Mouse (Mus musculus): ENCODE measurements at regions not wholly inside any gene's neighbourhood (a gene's known extent, or its start where the extent isn't known, plus 50 kb on each side); places are given as distances from the start of the nearest gene placed in this dataset.

DNA sequence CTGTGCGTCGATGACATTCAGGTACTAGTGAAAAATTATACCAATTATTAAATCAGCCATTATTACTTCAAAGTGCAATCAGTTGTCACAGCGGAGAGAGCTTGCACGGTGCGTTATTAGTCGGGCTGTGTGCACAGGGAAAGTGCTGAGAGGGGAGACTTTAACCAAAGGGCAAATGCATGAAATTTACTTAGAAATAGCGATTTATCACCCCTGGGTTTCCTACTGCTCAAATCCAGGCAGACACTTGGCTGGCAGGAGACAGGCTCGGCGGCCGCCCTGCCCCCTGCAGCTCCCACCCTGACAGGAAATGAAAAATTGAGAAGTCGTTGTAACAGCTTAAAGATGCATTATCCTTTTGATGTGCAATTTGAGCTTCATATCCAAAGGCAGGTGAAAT, 145.5 kb upstream of the Mvb12b start:
- Histone ChIP-seq H3K4me1 (peaks cover 15% of the 10 kb centered on the region; the same call in 1 of the 2 replicates), H3K9ac (no peak overlapping the region), H3K4me3 (no peak overlapping the region), H3K36me3 (no peaks in the 10 kb centered on the region), H3K27me3 (peaks cover 9% of the 10 kb centered on the region), H3K4me2 (no peak overlapping the region), H3K27ac (no peak overlapping the region), H3K9me3 (no peaks in the 10 kb centered on the region)
- 33% methylated on average over 11 of the region's 11 CpGs for WGBS
- ATAC-seq (ENCODE audit: insufficient number of reproducible peaks, low FRiP score, low TSS enrichment, low read depth), result no peak

DNA sequence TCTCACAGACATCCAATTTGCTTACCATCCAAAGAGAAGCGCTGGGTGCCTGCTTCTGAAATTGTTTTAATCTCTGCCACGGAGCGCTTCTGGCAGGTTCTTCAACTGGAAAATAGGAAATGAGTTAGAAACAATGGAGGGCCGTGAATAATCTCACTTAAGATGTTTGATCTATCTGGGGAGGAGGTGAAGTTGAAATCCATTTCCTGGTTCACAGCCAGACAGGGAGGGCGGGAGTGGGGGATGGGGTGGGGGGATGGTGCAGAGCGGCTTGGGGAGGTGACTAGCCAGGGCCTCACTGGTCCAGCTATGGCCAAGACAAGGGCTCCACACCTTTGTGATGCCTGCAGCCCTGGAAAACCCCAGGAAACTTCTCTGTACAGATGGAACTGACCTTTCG, 143.7 kb upstream of the Mvb12b start:
- peaks cover 9% of the 10 kb centered on the region for H3K27me3 ChIP-seq
- no peak overlapping the region for H3K9ac ChIP-seq
- no peak overlapping the region for H3K4me2 ChIP-seq
- no peak overlapping the region for H3K4me3 ChIP-seq
- 35% methylated on average over 7 of the region's 7 CpGs for WGBS
- peaks cover 31% of the 10 kb centered on the region for H3K4me1 ChIP-seq
- no peak for ATAC-seq (ENCODE audit: insufficient number of reproducible peaks, low FRiP score, low TSS enrichment, low read depth)
- H3K27ac ChIP-seq, result no peak overlapping the region
- no peaks in the 10 kb centered on the region for H3K36me3 ChIP-seq
- no peaks in the 10 kb centered on the region for H3K9me3 ChIP-seq

DNA sequence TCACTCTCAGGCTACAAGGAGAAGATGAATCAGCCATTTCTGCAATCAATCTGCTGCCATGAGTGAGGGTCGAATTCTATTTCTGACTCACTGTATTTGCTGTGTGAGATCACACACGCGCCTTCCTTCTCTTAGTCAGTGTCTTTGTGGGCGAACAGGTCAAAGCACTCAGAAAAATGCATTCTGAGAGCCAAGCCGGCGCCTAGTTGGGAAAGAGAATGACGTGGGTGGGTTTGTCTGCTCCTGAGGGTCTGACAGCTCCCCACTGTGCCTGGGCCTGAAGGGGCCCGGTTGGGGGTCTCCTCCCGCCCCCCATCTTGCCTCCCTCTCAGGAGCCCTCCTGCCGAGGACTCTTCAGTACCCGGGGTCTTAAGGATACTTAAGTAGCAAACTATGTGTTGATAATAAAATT, 143.3 kb upstream of the Mvb12b start:
- Histone ChIP-seq H3K4me3 (no peak overlapping the region), H3K9ac (no peak overlapping the region), H3K27me3 (peaks cover 9% of the 10 kb centered on the region), H3K27ac (no peak overlapping the region), H3K9me3 (no peaks in the 10 kb centered on the region), H3K4me2 (no peak overlapping the region), H3K4me1 (peaks cover 31% of the 10 kb centered on the region), H3K36me3 (no peaks in the 10 kb centered on the region)
- WGBS, result 22% methylated on average over 11 of the region's 11 CpGs
- no peak for ATAC-seq (ENCODE audit: insufficient number of reproducible peaks, low FRiP score, low TSS enrichment, low read depth)

DNA sequence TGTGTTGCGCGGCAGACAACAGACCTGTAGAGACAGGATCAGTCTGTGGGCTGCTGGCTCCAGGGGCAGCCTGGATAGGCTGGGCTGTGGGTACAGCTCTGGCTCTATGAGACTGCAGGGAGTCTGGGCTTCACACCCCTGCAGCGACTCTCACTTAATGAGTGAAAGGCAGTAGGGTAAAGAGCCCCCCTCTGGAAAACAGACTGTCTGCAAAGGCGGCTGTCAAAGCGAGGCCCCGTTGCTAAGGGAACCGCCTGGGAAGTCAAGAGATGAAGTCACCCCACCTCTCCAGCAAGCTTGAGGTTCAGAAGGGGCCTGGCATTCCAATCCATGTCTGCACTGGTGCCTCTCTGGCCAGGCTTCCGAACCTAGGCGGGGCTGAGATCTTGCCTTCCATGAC, 139.7 kb upstream of the Mvb12b start:
- Histone ChIP-seq H3K27me3 (peaks cover 7% of the 10 kb centered on the region; the same call in 1 of the 2 replicates), H3K9ac (no peak overlapping the region), H3K9me3 (no peaks in the 10 kb centered on the region; the same call in 1 of the 2 replicates), H3K4me3 (no peak overlapping the region), H3K27ac (no peak overlapping the region), H3K36me3 (no peaks in the 10 kb centered on the region), H3K4me2 (no peak overlapping the region), H3K4me1 (peaks cover 24% of the 10 kb centered on the region)
- 20% methylated on average over 9 of the region's 9 CpGs for WGBS
- ATAC-seq (ENCODE audit: insufficient number of reproducible peaks, low FRiP score, low TSS enrichment, low read depth), result peak; percentile 50

DNA sequence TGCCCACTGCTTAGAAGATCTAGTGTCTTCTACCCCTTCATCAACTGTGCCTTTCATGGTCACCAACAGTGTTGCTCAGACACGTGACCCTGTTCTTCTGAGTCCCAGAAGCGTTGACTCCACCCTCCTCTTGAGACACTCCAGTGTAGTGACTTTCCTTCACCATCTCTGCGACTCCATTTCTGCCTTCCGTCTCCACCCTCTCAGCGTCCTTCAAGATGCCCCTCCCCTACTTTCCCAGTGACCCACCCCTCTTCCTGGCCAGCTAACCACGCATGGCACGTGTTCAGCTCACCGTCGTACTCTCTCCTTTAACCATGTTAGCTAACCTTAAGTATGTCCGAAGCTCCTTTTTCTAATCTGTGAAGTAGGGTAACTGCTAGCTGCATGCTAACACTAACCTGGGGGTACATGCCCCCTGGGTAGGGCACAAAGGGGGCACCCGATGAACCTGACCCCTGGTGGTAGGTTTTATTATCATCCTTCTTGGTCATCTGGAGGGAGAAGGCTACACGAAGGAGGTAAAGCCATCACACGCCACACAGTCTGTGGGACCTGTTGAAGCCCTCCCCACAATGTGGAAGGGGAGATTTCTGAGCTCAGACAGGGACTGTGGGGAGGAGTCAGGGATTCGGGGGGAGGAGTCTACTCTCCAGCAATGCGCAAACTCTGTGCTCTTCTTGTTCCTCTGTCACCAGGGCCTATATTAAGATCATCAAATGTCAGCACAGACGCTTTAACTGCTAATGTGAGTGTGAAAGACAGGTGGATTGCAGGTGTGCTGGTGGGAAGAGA, 139.0 kb upstream of the Mvb12b start:
- Histone ChIP-seq H3K9ac (no peak overlapping the region), H3K27ac (no peak overlapping the region), H3K4me3 (no peak overlapping the region), H3K4me1 (peaks cover 24% of the 10 kb centered on the region), H3K9me3 (no peaks in the 10 kb centered on the region; the same call in 1 of the 2 replicates), H3K36me3 (no peaks in the 10 kb centered on the region), H3K27me3 (peaks cover 7% of the 10 kb centered on the region; the same call in 1 of the 2 replicates), H3K4me2 (no peak overlapping the region)
- 70% methylated on average over 16 of the region's 16 CpGs for WGBS
- ATAC-seq (ENCODE audit: insufficient number of reproducible peaks, low FRiP score, low TSS enrichment, low read depth), result no peak

DNA sequence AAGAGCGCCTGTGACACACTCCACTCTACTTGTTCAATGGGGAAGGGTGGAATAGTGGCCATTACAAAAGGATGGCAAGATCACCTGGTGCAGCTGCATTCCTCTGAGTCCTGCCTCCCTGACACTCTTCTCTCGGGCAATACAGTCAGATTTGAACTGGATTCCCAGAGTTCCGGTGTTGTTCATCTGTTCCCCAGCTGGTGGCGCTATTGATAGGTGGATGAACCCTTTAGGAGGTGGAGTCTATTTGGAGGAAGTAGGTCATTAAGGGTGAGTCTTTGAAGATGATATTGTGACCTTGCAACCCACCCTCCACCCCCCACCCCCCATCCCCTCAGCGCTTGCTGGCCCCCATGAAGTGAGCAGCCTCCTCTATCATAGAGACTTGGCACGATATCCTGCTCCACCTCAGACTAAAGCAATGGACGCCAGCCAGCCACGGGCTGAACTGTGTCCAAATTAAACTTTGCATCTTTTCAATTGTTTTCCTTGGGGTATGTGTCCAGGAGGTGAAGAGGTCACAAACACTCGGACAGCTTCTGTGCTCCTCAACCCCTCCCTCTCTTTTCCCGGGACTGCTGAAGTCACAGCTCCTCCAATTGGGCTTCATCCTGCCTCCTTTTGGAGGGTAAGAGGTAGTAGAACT, 138.1 kb upstream of the Mvb12b start:
- no peaks in the 10 kb centered on the region for H3K36me3 ChIP-seq
- H3K9ac ChIP-seq, result no peak overlapping the region
- H3K9me3 ChIP-seq, result no peaks in the 10 kb centered on the region; the same call in 1 of the 2 replicates
- no peak overlapping the region for H3K4me3 ChIP-seq
- H3K27me3 ChIP-seq, result peaks cover 7% of the 10 kb centered on the region; the same call in 1 of the 2 replicates
- H3K27ac ChIP-seq, result no peak overlapping the region
- H3K4me1 ChIP-seq, result peaks cover 20% of the 10 kb centered on the region
- ATAC-seq (ENCODE audit: insufficient number of reproducible peaks, low FRiP score, low TSS enrichment, low read depth), result no peak
- WGBS, result 57% methylated on average over 10 of the region's 10 CpGs
- no peak overlapping the region for H3K4me2 ChIP-seq

DNA sequence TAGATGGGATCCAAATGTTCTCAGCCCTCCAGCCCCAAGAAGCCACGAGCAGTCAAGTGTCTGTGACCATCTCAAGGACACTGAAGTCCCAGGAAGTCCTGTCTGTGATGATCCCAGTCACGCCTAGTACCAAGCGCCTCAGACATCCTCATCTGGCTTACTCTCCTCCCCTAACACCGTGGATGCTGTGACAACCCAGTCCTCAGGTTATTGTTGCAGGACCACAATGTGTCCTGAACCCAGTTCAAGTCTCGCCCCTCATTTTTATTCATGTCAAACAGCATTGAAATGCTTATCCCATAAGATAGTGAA, 129.4 kb upstream of the Mvb12b start:
- Histone ChIP-seq H3K27me3 (no peaks in the 10 kb centered on the region), H3K4me3 (no peak overlapping the region), H3K36me3 (no peaks in the 10 kb centered on the region), H3K4me1 (peaks cover 10% of the 10 kb centered on the region), H3K9ac (no peak overlapping the region), H3K4me2 (no peak overlapping the region), H3K9me3 (no peaks in the 10 kb centered on the region), H3K27ac (no peak overlapping the region)
- no peak for ATAC-seq (ENCODE audit: insufficient number of reproducible peaks, low FRiP score, low TSS enrichment, low read depth)
- 75% methylated on average over 5 of the region's 5 CpGs for WGBS

DNA sequence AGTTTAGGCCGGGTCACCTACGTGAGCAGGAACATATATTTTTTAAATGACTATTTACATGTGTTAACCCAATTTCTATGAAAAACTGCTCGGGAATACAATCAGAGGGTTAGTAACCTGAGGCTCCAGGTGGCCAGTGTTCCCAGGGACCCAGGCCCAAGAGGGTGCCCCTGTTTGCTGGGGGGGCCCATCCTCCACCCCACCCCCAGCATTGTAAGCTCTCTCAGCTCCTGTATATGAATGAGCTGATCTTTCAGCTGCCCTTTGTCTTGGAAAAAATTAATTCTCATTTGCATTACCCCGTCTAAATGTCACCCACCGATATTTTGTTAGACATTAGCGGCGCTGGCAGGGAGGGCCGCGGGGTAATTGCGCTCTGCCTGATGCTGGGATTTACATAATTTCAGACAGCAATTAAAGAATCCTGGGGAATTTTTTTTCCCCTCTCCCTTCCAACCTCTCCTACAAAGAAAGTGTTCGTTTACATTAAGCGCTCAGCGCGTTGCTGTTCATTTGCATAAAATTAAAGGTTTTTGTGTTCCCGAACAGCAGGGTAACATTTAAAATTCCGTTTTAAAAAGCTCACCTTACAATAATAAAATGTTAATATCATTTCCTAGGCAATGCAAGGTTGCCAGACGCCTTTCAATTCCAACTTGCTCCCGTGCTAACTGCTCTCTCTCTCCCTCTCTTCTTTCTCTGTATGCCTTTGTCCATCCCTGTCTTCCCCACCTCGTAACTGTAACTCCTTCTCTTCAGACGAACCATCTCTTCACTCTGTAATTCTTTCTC, 128.8 kb upstream of the Mvb12b start:
- Histone ChIP-seq H3K9me3 (no peaks in the 10 kb centered on the region), H3K27me3 (no peaks in the 10 kb centered on the region), H3K4me3 (no peak overlapping the region), H3K36me3 (no peaks in the 10 kb centered on the region), H3K4me2 (no peak overlapping the region), H3K4me1 (peaks cover 10% of the 10 kb centered on the region), H3K27ac (no peak overlapping the region), H3K9ac (no peak overlapping the region)
- WGBS, result 42% methylated on average over 20 of the region's 20 CpGs
- ATAC-seq (ENCODE audit: insufficient number of reproducible peaks, low FRiP score, low TSS enrichment, low read depth), result no peak

DNA sequence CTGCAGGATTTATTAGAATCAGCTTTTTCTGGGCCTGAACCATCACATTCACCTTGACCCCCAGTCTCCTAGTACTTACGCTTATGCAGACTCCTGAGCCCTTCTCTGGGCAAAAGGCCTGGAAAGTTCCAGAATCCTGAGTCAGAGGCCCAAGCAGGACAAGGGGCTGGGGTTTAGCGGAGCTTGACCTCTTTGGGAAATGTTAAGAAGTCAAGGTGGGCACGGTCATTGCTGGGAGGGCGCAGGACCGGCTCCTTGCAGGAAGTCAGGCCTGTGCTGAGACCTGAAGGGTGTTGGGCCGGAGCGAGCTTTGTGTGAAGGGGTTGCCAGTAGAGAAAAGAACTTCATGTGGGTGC, 127.9 kb upstream of the Mvb12b start:
- ATAC-seq (ENCODE audit: insufficient number of reproducible peaks, low FRiP score, low TSS enrichment, low read depth), result no peak
- no peak overlapping the region for H3K4me2 ChIP-seq
- no peaks in the 10 kb centered on the region for H3K36me3 ChIP-seq
- 86% methylated on average over 7 of the region's 7 CpGs for WGBS
- H3K27ac ChIP-seq, result 0 out of 2 replicates have a peak overlapping the region, but pooled peaks have one; percentile 24
- peaks cover 10% of the 10 kb centered on the region for H3K4me1 ChIP-seq
- H3K27me3 ChIP-seq, result no peaks in the 10 kb centered on the region
- H3K9ac ChIP-seq, result no peak overlapping the region
- H3K4me3 ChIP-seq, result no peak overlapping the region
- H3K9me3 ChIP-seq, result no peaks in the 10 kb centered on the region

DNA sequence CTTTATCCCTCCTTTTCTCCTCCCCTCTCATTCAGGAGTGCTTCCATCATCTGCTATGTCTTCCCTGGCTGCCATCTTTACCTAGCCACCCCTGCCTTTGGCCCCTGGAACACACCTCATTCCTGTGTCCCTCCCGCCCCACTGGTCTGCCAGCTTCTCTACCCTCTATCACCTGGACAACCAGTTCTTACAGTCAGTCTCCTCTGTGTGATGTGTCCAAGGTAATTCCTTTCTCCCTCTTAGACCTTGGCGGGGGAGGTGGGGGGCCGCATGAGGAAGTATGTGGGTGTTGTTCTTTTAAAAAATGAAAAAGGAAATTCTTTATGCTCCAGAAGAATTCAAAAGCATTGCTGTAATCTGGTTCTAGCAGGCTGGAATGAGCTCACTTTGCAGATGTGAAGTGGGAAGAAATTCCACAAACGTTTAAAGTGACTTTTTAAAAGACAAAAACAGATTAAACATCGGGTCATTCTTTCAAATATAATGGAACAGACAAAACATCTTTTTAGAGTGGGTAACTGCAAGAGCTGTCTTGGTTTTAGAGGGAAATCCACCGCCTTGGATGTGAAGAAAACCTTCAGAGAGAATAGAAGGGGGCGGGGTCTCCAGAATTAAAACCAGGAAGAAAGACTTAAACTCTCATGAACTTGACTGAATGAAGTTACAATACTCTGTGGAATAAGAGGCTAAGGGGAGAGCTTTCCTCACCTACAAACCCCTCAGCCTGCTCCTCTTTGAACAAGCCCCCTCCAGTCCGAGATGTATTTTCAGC, 127.3 kb upstream of the Mvb12b start:
- Histone ChIP-seq H3K36me3 (no peaks in the 10 kb centered on the region), H3K4me2 (no peak overlapping the region), H3K27me3 (no peaks in the 10 kb centered on the region), H3K9me3 (no peaks in the 10 kb centered on the region), H3K4me3 (no peak overlapping the region), H3K27ac (peak overlapping the region; percentile 38; the same call in 1 of the 2 replicates), H3K9ac (no peak overlapping the region), H3K4me1 (peaks cover 10% of the 10 kb centered on the region)
- 53% methylated on average over 8 of the region's 8 CpGs for WGBS
- no peak for ATAC-seq (ENCODE audit: insufficient number of reproducible peaks, low FRiP score, low TSS enrichment, low read depth)

DNA sequence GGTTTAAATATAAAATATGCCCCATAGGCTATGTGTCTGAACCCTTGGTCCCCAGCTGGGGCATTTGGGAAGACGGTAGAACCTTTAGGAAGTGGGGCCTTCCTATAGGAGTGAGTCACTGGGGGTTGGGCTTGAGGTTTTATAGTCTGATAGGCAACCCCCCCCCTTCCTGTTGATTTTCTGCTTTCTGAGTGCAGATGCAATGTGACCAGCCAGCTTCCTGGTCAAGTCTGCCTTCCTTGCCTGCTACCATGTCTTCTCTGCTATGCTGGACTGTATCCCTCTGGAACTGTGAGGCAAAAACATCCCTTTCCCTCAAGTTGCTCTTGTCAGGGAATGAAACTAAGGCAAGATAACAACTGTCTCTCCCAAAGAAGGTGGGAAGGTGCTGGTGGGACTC, 122.4 kb upstream of the Mvb12b start:
- H3K36me3 ChIP-seq, result no peaks in the 10 kb centered on the region
- no peaks in the 10 kb centered on the region for H3K9me3 ChIP-seq
- no peak overlapping the region for H3K9ac ChIP-seq
- 41% methylated on average over 1 of the region's 1 CpGs for WGBS
- ATAC-seq (ENCODE audit: insufficient number of reproducible peaks, low FRiP score, low TSS enrichment, low read depth), result no peak
- no peak overlapping the region for H3K4me2 ChIP-seq
- peaks cover 5% of the 10 kb centered on the region for H3K4me1 ChIP-seq
- H3K4me3 ChIP-seq, result no peak overlapping the region
- H3K27ac ChIP-seq, result no peak overlapping the region
- no peaks in the 10 kb centered on the region for H3K27me3 ChIP-seq

Data from limb, embryonic 15.5 days (tissue).